In genomic region chr1:132190040-132190513, GRCm38 (mm10) we compare ENCODE assay signal across 8 mouse cellular contexts. TPM values are rescaled to one million over a fixed set of nuclear protein-coding genes. Genes with fewer than 3 reads are reported as not detected.
DNase-seq lines count a peak whose midpoint lies in the region; ATAC-seq lines count a peak whose summit lies in the region.

No protein-coding gene starts in this region.

- no peak for ATAC-seq in heart, embryonic 12.5 days (ENCODE audit: insufficient number of reproducible peaks, low FRiP score)
- ATAC-seq in midbrain, embryonic 13.5 days: peak; percentile 92

- no peaks in the 10 kb centered on the region for H3K36me3 ChIP-seq in heart, embryonic 12.5 days
- H3K36me3 ChIP-seq in midbrain, embryonic 13.5 days: no peaks in the 10 kb centered on the region

- WGBS in heart, embryonic 12.5 days: under 1% methylated on average over 49 of the region's 50 CpGs
- under 1% methylated on average over 50 of the region's 50 CpGs for WGBS in midbrain, embryonic 13.5 days

- H3K9me3 ChIP-seq in heart, embryonic 12.5 days (replicated peaks): no peaks in the 10 kb centered on the region
- no peaks in the 10 kb centered on the region for H3K9me3 ChIP-seq in midbrain, embryonic 13.5 days

- H3K9ac ChIP-seq in heart, embryonic 12.5 days: peak overlapping the region; percentile 60; the same call in 1 of the 2 replicates
- peak overlapping the region; percentile 100 for H3K9ac ChIP-seq in midbrain, embryonic 13.5 days (replicated peaks)

- DNase-seq in heart, adult 11 months: no peak
- peak; percentile 68 to 75 for DNase-seq in cerebellum, postnatal 25 days
- DNase-seq in heart, postnatal 4 days: peak; percentile 36
- DNase-seq in left cerebral cortex, postnatal 4 days: peak; percentile 83
- peak; percentile 62 for DNase-seq in testis, postnatal 10 days (ENCODE audit: low spot score)
- no peak for DNase-seq in c-Kit-positive CD71-positive TER-119-positive erythroid progenitor cells, embryonic 14.5 days (ENCODE audit: low spot score)

- intact Hi-C loops in left cerebral cortex, postnatal 4 days (cut with DNase I): no loop called here

- peaks cover 87% of the 10 kb centered on the region for H3K27me3 ChIP-seq in heart, embryonic 12.5 days (replicated peaks)
- 0 out of 2 replicates have a peak, but pooled peaks cover 5% of the 10 kb centered on the region for H3K27me3 ChIP-seq in midbrain, embryonic 13.5 days

- H3K27ac ChIP-seq in heart, embryonic 12.5 days (ENCODE audit: poor library complexity, severe bottlenecking): no peak overlapping the region
- H3K27ac ChIP-seq in midbrain, embryonic 13.5 days: peak overlapping the region; percentile 100

- H3K4me1 ChIP-seq in heart, embryonic 12.5 days (replicated peaks): peaks cover 34% of the 10 kb centered on the region
- peaks cover 46% of the 10 kb centered on the region for H3K4me1 ChIP-seq in midbrain, embryonic 13.5 days (replicated peaks)

- peak overlapping the region; percentile 79 for H3K4me2 ChIP-seq in heart, embryonic 12.5 days
- peak overlapping the region; percentile 90 for H3K4me2 ChIP-seq in midbrain, embryonic 13.5 days (replicated peaks)

- H3K4me3 ChIP-seq in heart, embryonic 12.5 days: peak overlapping the region; percentile 56
- H3K4me3 ChIP-seq in midbrain, embryonic 13.5 days (replicated peaks): peak overlapping the region; percentile 95

RNA-seq across cellular contexts. Expression of gene Lemd1, which starts 1.2 kb away (rescaled TPM):
- polyA plus RNA-seq in heart, embryonic 12.5 days (2016; fragmentation: Nextera tagmentation; extraction: Ambion mirVana): not detected in 2 replicates
- not detected for total RNA-seq in heart, postnatal 4 days (2021)
- total RNA-seq in left cerebral cortex, postnatal 4 days (2021): 10 to 100 TPM in 1 of 2 experiments, 1 to 10 TPM in 1; 8.8 to 10.1 TPM
- 19.5 and 22.5 TPM in 2 replicates for polyA plus RNA-seq in midbrain, embryonic 13.5 days (2015; fragmentation: Nextera tagmentation; extraction: Ambion mirVana)

RNA-seq across cellular contexts. Expression of gene AC124108.1, which starts 1.2 kb away (rescaled TPM):
- not detected in 2 replicates for polyA plus RNA-seq in heart, embryonic 12.5 days (2016; fragmentation: Nextera tagmentation; extraction: Ambion mirVana)
- total RNA-seq in heart, postnatal 4 days (2021): not detected
- total RNA-seq in left cerebral cortex, postnatal 4 days (2021): 1 to 10 TPM; 3.6 to 4.2 TPM
- polyA plus RNA-seq in midbrain, embryonic 13.5 days (2015; fragmentation: Nextera tagmentation; extraction: Ambion mirVana): 5.6 and 6.1 TPM in 2 replicates

RNA-seq across cellular contexts. Expression of gene Gm10188, which starts 39.5 kb away (rescaled TPM):
- polyA plus RNA-seq in heart, embryonic 12.5 days (2016; fragmentation: Nextera tagmentation; extraction: Ambion mirVana): not detected in 2 replicates
- not detected for total RNA-seq in heart, postnatal 4 days (2021)
- not detected for total RNA-seq in left cerebral cortex, postnatal 4 days (2021)
- 0.58 and 1.1 TPM in 2 replicates for polyA plus RNA-seq in midbrain, embryonic 13.5 days (2015; fragmentation: Nextera tagmentation; extraction: Ambion mirVana)

RNA-seq across cellular contexts. Expression of gene Cdk18, which starts 50.6 kb away (rescaled TPM):
- polyA plus RNA-seq in heart, embryonic 12.5 days (2016; fragmentation: Nextera tagmentation; extraction: Ambion mirVana): 3.7 and 4.8 TPM in 2 replicates
- total RNA-seq in heart, postnatal 4 days (2021): 1 to 10 TPM; 7.2 to 8.5 TPM
- total RNA-seq in left cerebral cortex, postnatal 4 days (2021): 10 to 100 TPM in 1 of 2 experiments, 1 to 10 TPM in 1; 9.3 to 11.5 TPM
- polyA plus RNA-seq in midbrain, embryonic 13.5 days (2015; fragmentation: Nextera tagmentation; extraction: Ambion mirVana): 0.32 and 0.41 TPM in 2 replicates

Comparison
In these comparisons a context has a peak if more than half of its experiments do, and no peak if none do; other contexts are left out.
1. DNase-seq: peak in cerebellum, postnatal 25 days (2 of 2), heart, postnatal 4 days (single experiment), left cerebral cortex, postnatal 4 days (single experiment) and testis, postnatal 10 days (single experiment); none in heart, adult 11 months (single experiment) and c-Kit-positive CD71-positive TER-119-positive erythroid progenitor cells, embryonic 14.5 days (single experiment).
2. RNA of gene Lemd1, which starts 1.2 kb away (total RNA-seq): 8.8 to 10.1 TPM in left cerebral cortex, postnatal 4 days; not detected in heart, postnatal 4 days; every median in the first group is over 4 times any median in the second.
3. RNA of gene AC124108.1, which starts 1.2 kb away (total RNA-seq): 3.6 to 4.2 TPM in left cerebral cortex, postnatal 4 days; not detected in heart, postnatal 4 days; every median in the first group is over 4 times any median in the second.